In genomic region chr15:93576361-93576760, GRCm38 (mm10) we compare ENCODE assay signal across 9 mouse cellular contexts. TPM values are rescaled to one million over a fixed set of nuclear protein-coding genes. Genes with fewer than 3 reads are reported as not detected.
DNase-seq lines count a peak whose midpoint lies in the region; ATAC-seq and TF ChIP-seq lines count a peak whose summit lies in the region.
"Had no signal": no experiment of that assay in that cellular context is flagged by ENCODE, and none has a peak within 500 bp of the region (broad histone marks: within the 10 kb centered on the region; RNA-seq: fewer than 3 reads in every experiment).

No protein-coding gene starts in this region.

- 77% methylated on average over 9 of the region's 9 CpGs for WGBS in heart, embryonic 13.5 days
- WGBS in lung, embryonic 14.5 days, result 75% methylated on average over 9 of the region's 9 CpGs

- ATAC-seq in heart, embryonic 13.5 days (ENCODE audit: extremely low read depth, insufficient number of reproducible peaks, low FRiP score, low TSS enrichment), result no peak
- 0 out of 2 replicates have a peak, but pooled peaks have one; percentile 33 for ATAC-seq in lung, embryonic 14.5 days (ENCODE audit: insufficient read depth)
- 0 out of 2 replicates have a peak, but pooled peaks have one; percentile 18 for ATAC-seq in megakaryocyte-erythroid progenitor cell, adult 5-6 weeks (replicated peaks; ENCODE audit: low FRiP score, low TSS enrichment, poor library complexity, severe bottlenecking)

- peaks cover 37% of the 10 kb centered on the region for H3K36me3 ChIP-seq in heart, embryonic 13.5 days
- H3K36me3 ChIP-seq in lung, embryonic 14.5 days (ENCODE audit: insufficient read depth), result no peaks in the 10 kb centered on the region; the same call in 1 of the 2 replicates

- H3K9ac ChIP-seq in heart, embryonic 13.5 days, result no peak overlapping the region
- no peak overlapping the region for H3K9ac ChIP-seq in lung, embryonic 14.5 days
- H3K9ac ChIP-seq: limb, embryonic 15.5 days had no signal

- H3K4me2 ChIP-seq in heart, embryonic 13.5 days, result no peak overlapping the region
- no peak overlapping the region for H3K4me2 ChIP-seq in lung, embryonic 14.5 days
- H3K4me2 ChIP-seq: limb, embryonic 15.5 days had no signal

- DNase-seq in heart, adult 11 months, result no peak
- no peak for DNase-seq in lung, embryonic 14.5 days
- no peak for DNase-seq in lung, adult 18-20 months
- peak; percentile 71 for DNase-seq in forelimb bud, embryonic 11.5 days (ENCODE audit: low read depth, low spot score)
- no peak for DNase-seq in retina, embryonic 14.5 days (ENCODE audit: low spot score)

- no peak for TF ChIP-seq CTCF in lung, embryonic 14.5 days (IDR thresholded peaks at IDR 0.05; ENCODE audit: low read depth)

- H3K4me1 ChIP-seq in heart, embryonic 13.5 days, result peaks cover 31% of the 10 kb centered on the region
- H3K4me1 ChIP-seq in lung, embryonic 14.5 days (ENCODE audit: insufficient read depth), result no peaks in the 10 kb centered on the region

- H3K27me3 ChIP-seq in heart, embryonic 13.5 days (replicated peaks), result no peaks in the 10 kb centered on the region
- H3K27me3 ChIP-seq in lung, embryonic 14.5 days (ENCODE audit: insufficient read depth, low read length), result no peaks in the 10 kb centered on the region
- H3K27me3 ChIP-seq: limb, embryonic 15.5 days had no signal

- 0 out of 2 replicates have a peak overlapping the region, but pooled peaks have one; percentile 25 for H3K27ac ChIP-seq in heart, embryonic 13.5 days (replicated peaks)
- H3K27ac ChIP-seq in lung, embryonic 14.5 days (ENCODE audit: low read depth), result no peak overlapping the region
- H3K27ac ChIP-seq: kidney, postnatal 0 days; limb, embryonic 15.5 days had no signal

- peaks cover 10% of the 10 kb centered on the region for H3K9me3 ChIP-seq in heart, embryonic 13.5 days
- no peaks in the 10 kb centered on the region for H3K9me3 ChIP-seq in lung, embryonic 14.5 days (ENCODE audit: low read depth, low read length)
- H3K9me3 ChIP-seq: limb, embryonic 15.5 days had no signal

- no peak overlapping the region for H3K4me3 ChIP-seq in heart, embryonic 13.5 days
- H3K4me3 ChIP-seq in lung, embryonic 14.5 days (ENCODE audit: low read depth, low read length), result no peak overlapping the region
- H3K4me3 ChIP-seq: limb, embryonic 15.5 days had no signal

RNA-seq across cellular contexts. Expression of gene Prickle1, which starts 19.3 kb away (rescaled TPM):
- 30.3 and 30.5 TPM in 2 replicates for polyA plus RNA-seq in heart, embryonic 13.5 days (2015; fragmentation: Nextera tagmentation; extraction: Ambion mirVana)
- polyA plus RNA-seq in lung, embryonic 14.5 days (2014; fragmentation: Nextera tagmentation; extraction: Ambion mirVana), result 22.7 and 26.9 TPM in 2 replicates
- 1.4 and 4.0 TPM in 2 replicates for total RNA-seq in megakaryocyte-erythroid progenitor cell, adult 5-6 weeks (2014; fragmentation: Nextera tagmentation)
- 4.3 and 4.7 TPM in 2 replicates for total RNA-seq in megakaryocyte-erythroid progenitor cell, adult 5-6 weeks (2017)
